Mouse (Mus musculus): ENCODE data around the gene Sbsn. TPM values are rescaled to one million over a fixed set of nuclear protein-coding genes. Genes with fewer than 3 reads are reported as not detected.

Sbsn gene
- polyA plus RNA-seq, 1 experiment, result 0.97 TPM

GRCm38 (mm10) chr7:30787377-30788022 is 36.2 kb downstream of the Sbsn start, which contains the start of gene Krtdap:
TSS of gene Krtdap (plus strand) at chr7:30787896.
- Histone ChIP-seq H3K36me3 (ENCODE audit: control insufficient read depth, insufficient read depth, low read length) (no peaks in the 10 kb centered on the region), H3K4me1 (ENCODE audit: control insufficient read depth, insufficient read depth, insufficient read length) (no peaks in the 10 kb centered on the region), H3K4me3 (ENCODE audit: extremely low read depth, insufficient read depth, insufficient read length) (no peak within 1 kb of the TSS), H3K27ac (ENCODE audit: insufficient read depth, low read length) (no peak within 1 kb of the TSS), H3K27me3 (ENCODE audit: control insufficient read depth, insufficient read depth, low read length) (no peaks in the 10 kb centered on the region)
- WGBS, result 77% methylated on average over 15 of the region's 15 CpGs
- TF ChIP-seq POLR2A (IDR thresholded peaks at IDR 0.05; ENCODE audit: low read depth, low read length) (no peak), CTCF (IDR thresholded peaks at IDR 0.05; ENCODE audit: extremely low read depth, insufficient read depth, insufficient read length, insufficient replicate concordance) (no peak)
- no peak for DNase-seq (ENCODE audit: low read depth in 1 of 2, low spot score in 2 of 2)

GRCm38 (mm10) chr7:30790141-30790540 is 38.9 kb downstream of the Sbsn start:
- Histone ChIP-seq H3K27me3 (ENCODE audit: control insufficient read depth, insufficient read depth, low read length) (no peaks in the 10 kb centered on the region), H3K4me3 (ENCODE audit: extremely low read depth, insufficient read depth, insufficient read length) (no peak overlapping the region), H3K4me1 (ENCODE audit: control insufficient read depth, insufficient read depth, insufficient read length) (no peaks in the 10 kb centered on the region), H3K36me3 (ENCODE audit: control insufficient read depth, insufficient read depth, low read length) (no peaks in the 10 kb centered on the region), H3K27ac (ENCODE audit: insufficient read depth, low read length) (no peak overlapping the region)
- WGBS, result 84% methylated on average over 10 of the region's 10 CpGs
- DNase-seq (ENCODE audit: low read depth in 1 of 2, low spot score in 2 of 2), result no peak
- no peak for TF ChIP-seq POLR2A (IDR thresholded peaks at IDR 0.05; ENCODE audit: low read depth, low read length)
- TF ChIP-seq CTCF (IDR thresholded peaks at IDR 0.05; ENCODE audit: extremely low read depth, insufficient read depth, insufficient read length, insufficient replicate concordance), result no peak

- WGBS, result 39% methylated on average over 9 of the region's 9 CpGs
- H3K36me3 ChIP-seq (ENCODE audit: control insufficient read depth, insufficient read depth, low read length), result no peaks in the 10 kb centered on the region
- H3K4me3 ChIP-seq (ENCODE audit: extremely low read depth, insufficient read depth, insufficient read length), result no peak overlapping the region
- H3K4me1 ChIP-seq (ENCODE audit: control insufficient read depth, insufficient read depth, insufficient read length), result no peaks in the 10 kb centered on the region
- TF ChIP-seq POLR2A (IDR thresholded peaks at IDR 0.05; ENCODE audit: low read depth, low read length) (no peak), CTCF (IDR thresholded peaks at IDR 0.05; ENCODE audit: extremely low read depth, insufficient read depth, insufficient read length, insufficient replicate concordance) (no peak)
- no peak overlapping the region for H3K27ac ChIP-seq (ENCODE audit: insufficient read depth, low read length)
- DNase-seq (ENCODE audit: low read depth in 1 of 2, low spot score in 2 of 2), result no peak
- no peaks in the 10 kb centered on the region for H3K27me3 ChIP-seq (ENCODE audit: control insufficient read depth, insufficient read depth, low read length)
Observed at GRCm38 (mm10) chr7:30791921-30792320, 40.6 kb downstream of the Sbsn start.

- no peak for DNase-seq (ENCODE audit: low read depth in 1 of 2, low spot score in 2 of 2)
- TF ChIP-seq POLR2A (IDR thresholded peaks at IDR 0.05; ENCODE audit: low read depth, low read length), result no peak
- TF ChIP-seq CTCF (IDR thresholded peaks at IDR 0.05; ENCODE audit: extremely low read depth, insufficient read depth, insufficient read length, insufficient replicate concordance), result no peak
- Histone ChIP-seq H3K4me1 (ENCODE audit: control insufficient read depth, insufficient read depth, insufficient read length) (no peaks in the 10 kb centered on the region), H3K27ac (ENCODE audit: insufficient read depth, low read length) (no peak overlapping the region), H3K4me3 (ENCODE audit: extremely low read depth, insufficient read depth, insufficient read length) (no peak overlapping the region), H3K36me3 (ENCODE audit: control insufficient read depth, insufficient read depth, low read length) (no peaks in the 10 kb centered on the region), H3K27me3 (ENCODE audit: control insufficient read depth, insufficient read depth, low read length) (no peaks in the 10 kb centered on the region)
Observed at GRCm38 (mm10) chr7:30794921-30795320, 43.6 kb downstream of the Sbsn start.

GRCm38 (mm10) chr7:30796790-30797189 is 45.5 kb downstream of the Sbsn start:
- no peak overlapping the region for H3K4me3 ChIP-seq (ENCODE audit: extremely low read depth, insufficient read depth, insufficient read length)
- TF ChIP-seq POLR2A (IDR thresholded peaks at IDR 0.05; ENCODE audit: low read depth, low read length), result no peak
- no peak for TF ChIP-seq CTCF (IDR thresholded peaks at IDR 0.05; ENCODE audit: extremely low read depth, insufficient read depth, insufficient read length, insufficient replicate concordance)
- DNase-seq (ENCODE audit: low read depth in 1 of 2, low spot score in 2 of 2), result no peak
- no peaks in the 10 kb centered on the region for H3K36me3 ChIP-seq (ENCODE audit: control insufficient read depth, insufficient read depth, low read length)
- WGBS, result 94% methylated on average over 1 of the region's 1 CpGs
- no peak overlapping the region for H3K27ac ChIP-seq (ENCODE audit: insufficient read depth, low read length)
- no peaks in the 10 kb centered on the region for H3K4me1 ChIP-seq (ENCODE audit: control insufficient read depth, insufficient read depth, insufficient read length)
- no peaks in the 10 kb centered on the region for H3K27me3 ChIP-seq (ENCODE audit: control insufficient read depth, insufficient read depth, low read length)

- TF ChIP-seq CTCF (IDR thresholded peaks at IDR 0.05; ENCODE audit: extremely low read depth, insufficient read depth, insufficient read length, insufficient replicate concordance) (no peak), POLR2A (IDR thresholded peaks at IDR 0.05; ENCODE audit: low read depth, low read length) (no peak)
- no peak overlapping the region for H3K27ac ChIP-seq (ENCODE audit: insufficient read depth, low read length)
- H3K36me3 ChIP-seq (ENCODE audit: control insufficient read depth, insufficient read depth, low read length), result no peaks in the 10 kb centered on the region
- no peaks in the 10 kb centered on the region for H3K27me3 ChIP-seq (ENCODE audit: control insufficient read depth, insufficient read depth, low read length)
- H3K4me3 ChIP-seq (ENCODE audit: extremely low read depth, insufficient read depth, insufficient read length), result no peak overlapping the region
- DNase-seq (ENCODE audit: low read depth in 1 of 2, low spot score in 2 of 2), result no peak
- no peaks in the 10 kb centered on the region for H3K4me1 ChIP-seq (ENCODE audit: control insufficient read depth, insufficient read depth, insufficient read length)
Observed at GRCm38 (mm10) chr7:30800653-30801052, 49.4 kb downstream of the Sbsn start.

GRCm38 (mm10) chr7:30803256-30803655 is 52.0 kb downstream of the Sbsn start:
- 98% methylated on average over 3 of the region's 3 CpGs for WGBS
- H3K27ac ChIP-seq (ENCODE audit: insufficient read depth, low read length), result no peak overlapping the region
- no peak for TF ChIP-seq CTCF (IDR thresholded peaks at IDR 0.05; ENCODE audit: extremely low read depth, insufficient read depth, insufficient read length, insufficient replicate concordance)

More at GRCm38 (mm10) chr7:30803256-30803655, 52.0 kb downstream of the Sbsn start:
- DNase-seq (ENCODE audit: low read depth in 1 of 2, low spot score in 2 of 2), result no peak
- no peaks in the 10 kb centered on the region for H3K36me3 ChIP-seq (ENCODE audit: control insufficient read depth, insufficient read depth, low read length)
- no peak overlapping the region for H3K4me3 ChIP-seq (ENCODE audit: extremely low read depth, insufficient read depth, insufficient read length)
- H3K27me3 ChIP-seq (ENCODE audit: control insufficient read depth, insufficient read depth, low read length), result no peaks in the 10 kb centered on the region
- no peaks in the 10 kb centered on the region for H3K4me1 ChIP-seq (ENCODE audit: control insufficient read depth, insufficient read depth, insufficient read length)

Measured in spleen, adult 2 months (tissue).